Mouse (Mus musculus) limb, embryonic 13.5 days (tissue): ENCODE results near the gene Hgd. TPM values are rescaled to one million over a fixed set of nuclear protein-coding genes. Genes with fewer than 3 reads are reported as not detected.
A peak's percentile ranks its signal among the peaks of the same experiment; 100 is the strongest.

Experiments used
- ATAC-seq: fragments of 200-750 bp; cut with Nextera tagmentation; 2 replicates; pipeline ENCODE4 v1.8.0; 2017; ENCODE audit warnings: low read depth, moderate number of reproducible peaks, moderate TSS enrichment; ENCODE audit not compliant: low FRiP score
- H3K27ac ChIP-seq: fragments of 300-500 bp; sonication (generic); 2 replicates; pipeline ENCODE4 v1.5.1; 2015; ENCODE audit warnings: inconsistent platforms, mild to moderate bottlenecking, moderate library complexity
- H3K27me3 ChIP-seq: fragments of 300-500 bp; sonication (generic); 2 replicates; pipeline ENCODE4 v1.6.1; 2015; ENCODE audit warnings: mild to moderate bottlenecking, inconsistent platforms
- H3K36me3 ChIP-seq: fragments of 300-500 bp; sonication (generic); 2 replicates; pipeline ENCODE4 v1.6.1; 2015; ENCODE audit warnings: inconsistent platforms, mild to moderate bottlenecking, moderate library complexity
- H3K4me1 ChIP-seq: fragments of 300-500 bp; sonication (generic); 2 replicates; pipeline ENCODE4 v1.6.1; 2015; ENCODE audit warnings: inconsistent platforms
- H3K4me2 ChIP-seq: fragments of 300-500 bp; sonication (generic); replicated peaks from 2 replicates; pipeline ENCODE4 v1.6.1; 2015; ENCODE audit warnings: inconsistent platforms, mild to moderate bottlenecking, moderate library complexity
- H3K4me3 ChIP-seq: fragments of 300-500 bp; sonication (generic); 2 replicates; pipeline ENCODE4 v1.5.1; 2015; ENCODE audit warnings: moderate library complexity, mild to moderate bottlenecking, inconsistent platforms
- H3K9ac ChIP-seq: fragments of 300-500 bp; sonication (generic); 2 replicates; pipeline ENCODE4 v1.6.1; 2015; ENCODE audit warnings: mild to moderate bottlenecking, inconsistent platforms
- H3K9me3 ChIP-seq: fragments of 300-500 bp; sonication (generic); 2 replicates; pipeline ENCODE4 v1.6.1; 2016; ENCODE audit warnings: inconsistent platforms
- WGBS: fragments of 180-500 bp; shearing (Covaris S2); methylation state at CpG from one replicate; pipeline ENCODE4 v1.1.7; 2015; 5-methylcytosine and 5-hydroxymethylcytosine counted together
- polyA plus RNA-seq: library from polyadenylated mRNA; unstranded; fragments of >200 nt; fragmentation: Nextera tagmentation; extraction: Ambion mirVana; gene quantifications from 2 replicates; pipeline ENCODE4 v1.2.1, GENCODE M21; 2015

The Hgd gene
- 0.11 and 0.17 TPM in 2 replicates for polyA plus RNA-seq

- Histone ChIP-seq H3K27me3 (no peaks in the 10 kb centered on the region), H3K4me1 (peaks cover 29% of the 10 kb centered on the region), H3K27ac (no peak within 1 kb of the TSS), H3K9me3 (no peaks in the 10 kb centered on the region), H3K4me2 (no peak within 1 kb of the TSS), H3K36me3 (no peaks in the 10 kb centered on the region), H3K4me3 (no peak within 1 kb of the TSS), H3K9ac (no peak within 1 kb of the TSS)
- no peak for ATAC-seq
- WGBS: 63% methylated on average over 4 of the region's 4 CpGs
Measured at GRCm38 (mm10) chr16:37579994-37580393, at the start of gene Hgd. Hgd (plus strand) TSS chr16:37580153.

DNA sequence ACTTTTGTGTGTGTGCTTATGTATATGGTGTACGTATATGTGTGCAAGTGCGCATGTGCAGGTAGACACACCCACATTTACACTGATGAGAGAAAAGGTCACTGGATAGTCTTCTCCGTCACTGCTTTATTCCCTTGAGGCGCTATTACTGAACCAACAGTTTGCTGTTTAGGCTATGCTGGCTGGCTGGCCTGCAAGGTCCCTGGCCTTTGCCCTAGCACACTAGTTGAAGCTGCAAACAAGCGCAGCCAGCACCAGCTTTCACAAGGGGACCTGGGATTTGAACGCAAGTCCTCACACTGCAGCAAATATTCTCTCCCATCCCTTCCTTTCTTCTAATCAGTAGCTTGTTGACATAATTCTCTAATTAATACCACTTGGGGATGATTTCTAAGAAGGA lies 49.8 kb upstream of the Hgd start:
- H3K27me3 ChIP-seq: no peaks in the 10 kb centered on the region
- WGBS: 84% methylated on average over 6 of the region's 6 CpGs
- H3K4me1 ChIP-seq: peaks cover 7% of the 10 kb centered on the region
- no peaks in the 10 kb centered on the region for H3K9me3 ChIP-seq
- no peak for ATAC-seq
- no peak overlapping the region for H3K27ac ChIP-seq
- H3K9ac ChIP-seq: no peak overlapping the region
- peaks cover 48% of the 10 kb centered on the region for H3K36me3 ChIP-seq
- H3K4me3 ChIP-seq: no peak overlapping the region
- H3K4me2 ChIP-seq: no peak overlapping the region

GRCm38 (mm10) chr16:37532046-37532445 lies 47.9 kb upstream of the Hgd start:
- no peak overlapping the region for H3K4me2 ChIP-seq
- no peak for ATAC-seq
- H3K36me3 ChIP-seq: peaks cover 46% of the 10 kb centered on the region
- H3K9me3 ChIP-seq: no peaks in the 10 kb centered on the region
- H3K27ac ChIP-seq: no peak overlapping the region
- no peak overlapping the region for H3K9ac ChIP-seq
- no peak overlapping the region for H3K4me3 ChIP-seq
- H3K4me1 ChIP-seq: peaks cover 7% of the 10 kb centered on the region
- WGBS: 91% methylated on average over 1 of the region's 1 CpGs
- no peaks in the 10 kb centered on the region for H3K27me3 ChIP-seq

DNA sequence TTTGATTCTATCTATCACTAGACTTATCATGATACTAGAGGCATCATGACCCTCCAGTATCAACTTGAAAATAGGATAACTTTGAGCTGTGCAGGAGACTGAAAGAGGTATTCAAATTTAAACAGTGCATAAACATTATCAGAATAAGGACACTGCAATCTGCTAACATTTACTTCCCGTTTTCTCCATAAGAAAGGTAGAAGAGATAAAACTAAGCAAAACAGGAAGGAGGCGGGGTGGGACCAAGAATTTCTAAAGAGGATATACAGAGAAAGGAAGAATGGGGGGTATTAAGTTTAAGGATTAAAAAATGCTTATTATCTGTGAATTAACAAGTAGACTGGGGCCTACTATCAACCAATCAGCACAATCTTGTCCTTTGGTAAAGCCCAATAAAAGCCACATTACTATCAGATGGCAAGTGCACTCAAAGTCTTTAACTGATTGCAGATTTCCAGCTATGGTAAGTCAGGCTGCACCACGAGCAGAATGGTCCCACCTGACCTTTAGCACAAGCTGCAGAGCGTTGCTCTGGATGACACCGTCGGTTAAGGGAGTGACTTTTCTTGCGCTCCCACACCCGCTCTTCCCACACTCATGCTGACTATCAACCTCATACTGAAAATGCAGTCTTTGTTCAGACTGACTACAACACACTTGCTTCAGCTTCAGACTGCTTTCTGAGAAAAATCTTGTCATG lies 46.4 kb upstream of the Hgd start:
- Histone ChIP-seq H3K27ac (no peak overlapping the region), H3K4me1 (peaks cover 14% of the 10 kb centered on the region), H3K9ac (no peak overlapping the region), H3K4me3 (no peak overlapping the region), H3K4me2 (no peak overlapping the region), H3K27me3 (no peaks in the 10 kb centered on the region), H3K9me3 (no peaks in the 10 kb centered on the region), H3K36me3 (peaks cover 39% of the 10 kb centered on the region)
- no peak for ATAC-seq
- 85% methylated on average over 8 of the region's 8 CpGs for whole genome bisulfite sequencing

GRCm38 (mm10) chr16:37539240-37539610 lies 40.7 kb upstream of the Hgd start:
- H3K4me1 ChIP-seq: peaks cover 18% of the 10 kb centered on the region
- ATAC-seq: peak; percentile 49; the same call in 1 of the 2 replicates
- peaks cover 26% of the 10 kb centered on the region for H3K36me3 ChIP-seq
- peak overlapping the region; percentile 89 for H3K9ac ChIP-seq
- 0% methylated on average over 22 of the region's 22 CpGs for WGBS
- H3K4me3 ChIP-seq: peak overlapping the region; percentile 87
- no peaks in the 10 kb centered on the region for H3K9me3 ChIP-seq
- peak overlapping the region; percentile 79 for H3K27ac ChIP-seq
- peak overlapping the region; percentile 73 for H3K4me2 ChIP-seq
- no peaks in the 10 kb centered on the region for H3K27me3 ChIP-seq

- 2% methylated on average over 41 of the region's 41 CpGs for WGBS
- Histone ChIP-seq H3K4me1 (peaks cover 18% of the 10 kb centered on the region), H3K36me3 (peaks cover 24% of the 10 kb centered on the region), H3K9me3 (no peaks in the 10 kb centered on the region), H3K4me3 (peak within 1 kb of the TSS; percentile 87), H3K9ac (peak within 1 kb of the TSS; percentile 89), H3K4me2 (peak within 1 kb of the TSS; percentile 73), H3K27ac (peak within 1 kb of the TSS; percentile 89), H3K27me3 (no peaks in the 10 kb centered on the region)
- ATAC-seq: peak; percentile 99
Measured at GRCm38 (mm10) chr16:37539611-37540580, 40.1 kb upstream of the Hgd start, which contains the start of the genes Gtf2e1 and Rabl3. Gtf2e1 (minus strand) TSS chr16:37539789. Rabl3 (plus strand) TSS chr16:37539885.

GRCm38 (mm10) chr16:37540776-37541175 lies 39.2 kb upstream of the Hgd start:
- Histone ChIP-seq H3K9me3 (no peaks in the 10 kb centered on the region), H3K4me1 (peaks cover 18% of the 10 kb centered on the region), H3K4me3 (peak overlapping the region; percentile 87), H3K36me3 (peaks cover 16% of the 10 kb centered on the region), H3K27ac (no peak overlapping the region), H3K27me3 (no peaks in the 10 kb centered on the region), H3K9ac (no peak overlapping the region), H3K4me2 (peak overlapping the region; percentile 73)
- WGBS: 92% methylated on average over 6 of the region's 6 CpGs
- ATAC-seq: no peak

- Histone ChIP-seq H3K9me3 (no peaks in the 10 kb centered on the region), H3K4me3 (no peak overlapping the region), H3K9ac (no peak overlapping the region), H3K4me1 (no peaks in the 10 kb centered on the region), H3K4me2 (no peak overlapping the region), H3K27ac (no peak overlapping the region), H3K36me3 (peaks cover 14% of the 10 kb centered on the region), H3K27me3 (no peaks in the 10 kb centered on the region)
- ATAC-seq: no peak
- WGBS: 85% methylated on average over 5 of the region's 5 CpGs
Measured at GRCm38 (mm10) chr16:37546312-37546711, 33.6 kb upstream of the Hgd start.

DNA sequence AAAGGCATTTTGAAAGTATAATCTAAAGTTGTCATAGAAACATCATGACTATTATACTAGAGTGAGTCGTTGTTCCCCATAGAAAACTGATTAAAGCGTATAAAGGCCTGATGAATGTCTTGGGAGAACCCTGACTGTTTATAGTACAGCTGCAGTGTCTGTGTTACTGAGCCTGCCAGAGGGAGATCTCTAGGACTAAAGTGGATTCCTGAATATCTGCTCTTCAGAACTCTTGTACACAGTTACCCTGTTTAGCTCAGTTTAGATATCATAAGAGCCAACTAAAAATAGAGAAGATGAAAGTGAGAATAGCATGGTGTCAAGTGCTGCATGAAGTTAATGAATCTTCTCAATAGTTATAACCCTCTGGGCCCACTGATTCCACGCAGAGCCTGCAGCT lies 29.7 kb upstream of the Hgd start:
- no peak for ATAC-seq
- no peaks in the 10 kb centered on the region for H3K27me3 ChIP-seq
- no peak overlapping the region for H3K4me2 ChIP-seq
- H3K4me1 ChIP-seq: no peaks in the 10 kb centered on the region
- H3K9me3 ChIP-seq: no peaks in the 10 kb centered on the region
- no peaks in the 10 kb centered on the region; the same call in 1 of the 2 replicates for H3K36me3 ChIP-seq
- H3K9ac ChIP-seq: no peak overlapping the region
- 78% methylated on average over 3 of the region's 3 CpGs for WGBS
- H3K27ac ChIP-seq: no peak overlapping the region
- no peak overlapping the region for H3K4me3 ChIP-seq

- no peak overlapping the region for H3K4me3 ChIP-seq
- no peak for ATAC-seq
- H3K9ac ChIP-seq: no peak overlapping the region
- no peaks in the 10 kb centered on the region for H3K4me1 ChIP-seq
- H3K4me2 ChIP-seq: no peak overlapping the region
- H3K27me3 ChIP-seq: no peaks in the 10 kb centered on the region
- 83% methylated on average over 2 of the region's 2 CpGs for WGBS
- no peak overlapping the region for H3K27ac ChIP-seq
- no peaks in the 10 kb centered on the region; the same call in 1 of the 2 replicates for H3K36me3 ChIP-seq
- no peaks in the 10 kb centered on the region for H3K9me3 ChIP-seq
Measured at GRCm38 (mm10) chr16:37550981-37551380, 29.0 kb upstream of the Hgd start.

DNA sequence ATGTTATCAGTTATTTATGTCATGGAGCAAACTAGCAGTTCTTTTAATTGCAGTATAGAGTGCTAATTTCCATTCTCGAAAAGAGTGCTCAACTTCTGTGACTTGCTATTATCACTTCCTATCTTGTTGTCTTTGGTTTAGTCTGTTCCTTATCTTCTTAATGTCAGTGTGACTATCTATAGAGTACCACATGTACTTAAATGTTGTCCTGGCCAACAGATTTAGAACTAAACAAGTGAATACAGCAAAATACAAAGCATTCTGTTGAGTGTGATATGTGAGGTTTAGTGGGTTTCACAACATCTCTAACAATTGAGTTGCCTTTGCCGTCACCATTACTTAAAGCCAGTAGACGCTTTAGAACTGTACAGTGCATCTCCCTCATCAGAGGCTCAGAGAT lies 27.1 kb upstream of the Hgd start:
- H3K4me1 ChIP-seq: no peaks in the 10 kb centered on the region
- no peak overlapping the region for H3K4me2 ChIP-seq
- H3K9ac ChIP-seq: no peak overlapping the region
- ATAC-seq: no peak
- no peaks in the 10 kb centered on the region for H3K27me3 ChIP-seq
- H3K9me3 ChIP-seq: no peaks in the 10 kb centered on the region
- no peak overlapping the region for H3K27ac ChIP-seq
- 91% methylated on average over 3 of the region's 3 CpGs for WGBS
- no peak overlapping the region for H3K4me3 ChIP-seq
- peaks cover 14% of the 10 kb centered on the region for H3K36me3 ChIP-seq

DNA sequence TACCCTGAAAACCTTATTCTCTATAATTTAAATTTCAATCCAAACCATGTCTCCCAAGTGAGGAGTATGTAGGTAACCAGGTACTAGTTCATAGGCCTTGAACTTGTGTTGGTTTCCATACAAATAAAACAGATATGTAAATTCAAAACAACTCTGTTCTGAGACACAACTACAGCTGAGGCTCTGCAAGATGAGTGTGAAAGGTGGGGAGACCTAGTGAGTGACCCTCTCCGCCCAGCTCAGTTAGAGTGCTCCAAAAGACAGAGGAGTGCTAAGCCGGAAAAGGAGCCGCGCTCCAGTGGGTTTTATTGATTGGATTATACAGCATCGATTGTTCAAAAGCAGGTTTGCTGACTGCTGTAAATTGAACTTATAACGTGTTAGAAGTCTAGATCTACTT lies 17.5 kb upstream of the Hgd start:
- Histone ChIP-seq H3K9ac (no peak overlapping the region), H3K4me2 (no peak overlapping the region), H3K27ac (no peak overlapping the region), H3K4me3 (no peak overlapping the region), H3K27me3 (no peaks in the 10 kb centered on the region), H3K36me3 (peaks cover 26% of the 10 kb centered on the region), H3K9me3 (no peaks in the 10 kb centered on the region), H3K4me1 (no peaks in the 10 kb centered on the region)
- 81% methylated on average over 6 of the region's 6 CpGs for WGBS
- no peak for ATAC-seq
